Mouse (Mus musculus) midbrain, postnatal 0 days (tissue): ENCODE measurements around the gene Nploc4. TPM values are rescaled to one million over a fixed set of nuclear protein-coding genes. Genes with fewer than 3 reads are reported as not detected.

Experiments used
- ATAC-seq: fragments of 200-750 bp; cut with Nextera tagmentation; 2 replicates; pipeline ENCODE4 v1.8.0; 2017; ENCODE audit warnings: moderate number of reproducible peaks, mild to moderate bottlenecking, moderate TSS enrichment, moderate library complexity; ENCODE audit not compliant: low FRiP score
- DNase-seq: peaks from one replicate; pipeline ENCODE4 v3.0.0-alpha.2; 2015; ENCODE audit warnings: low spot score
- H3K27ac ChIP-seq: fragments of 300-500 bp; sonication (generic); 2 replicates; pipeline ENCODE4 v1.5.1; 2014; ENCODE audit warnings: low read depth, mild to moderate bottlenecking, low read length, mixed read lengths
- H3K27me3 ChIP-seq: fragments of 300-500 bp; sonication (generic); 2 replicates; pipeline ENCODE4 v1.6.1; 2014; ENCODE audit warnings: low read length, control low read depth, mixed read lengths; ENCODE audit not compliant: insufficient read depth
- H3K36me3 ChIP-seq: fragments of 300-500 bp; sonication (generic); 2 replicates; pipeline ENCODE4 v1.6.1; 2014; ENCODE audit warnings: low read length, control low read depth, mixed read lengths; ENCODE audit not compliant: insufficient read depth
- H3K4me1 ChIP-seq: fragments of 300-500 bp; sonication (generic); 2 replicates; pipeline ENCODE4 v1.6.1; 2014; ENCODE audit warnings: mild to moderate bottlenecking, control low read depth, antibody characterized with exemption, low read length, mixed read lengths; ENCODE audit not compliant: insufficient read depth
- H3K4me2 ChIP-seq: fragments of 300-500 bp; sonication (generic); 2 replicates; pipeline ENCODE4 v1.6.1; 2014; ENCODE audit warnings: low read depth, mild to moderate bottlenecking, low read length, mixed read lengths; ENCODE audit not compliant: poor library complexity, severe bottlenecking
- H3K4me3 ChIP-seq: fragments of 300-500 bp; sonication (generic); 2 replicates; pipeline ENCODE4 v1.5.1; 2014; ENCODE audit warnings: low read depth, mild to moderate bottlenecking, low read length, moderate library complexity
- H3K9ac ChIP-seq: fragments of 300-500 bp; sonication (generic); replicated peaks from 2 replicates; pipeline ENCODE4 v1.6.1; 2014; ENCODE audit warnings: mild to moderate bottlenecking, low read length, moderate library complexity, mixed read lengths; ENCODE audit not compliant: poor library complexity, severe bottlenecking
- H3K9me3 ChIP-seq: fragments of 300-500 bp; sonication (generic); 2 replicates; pipeline ENCODE4 v1.6.1; 2016; ENCODE audit warnings: low read length, control low read depth
- CTCF ChIP-seq: IDR thresholded peaks from 2 replicates; pipeline ENCODE4 v1.5.1; 2016; ENCODE audit warnings: antibody characterized with exemption, mild to moderate bottlenecking
- WGBS: fragments of 180-500 bp; shearing (Covaris S2); extraction: QIAGEN DNeasy Blood & Tissue Kit; methylation state at CpG from one replicate; pipeline ENCODE4 v1.1.7; 2014; 5-methylcytosine and 5-hydroxymethylcytosine counted together
- polyA plus RNA-seq: library from polyadenylated mRNA; unstranded; fragments of >200 nt; fragmentation: Nextera tagmentation; extraction: Ambion mirVana; gene quantifications from 2 replicates; pipeline ENCODE4 v1.2.1, GENCODE M21; 2015
- total RNA-seq: library from RNA; depleted of rRNA; stranded (reverse); fragments of >200 nt; gene quantifications from 2 replicates; pipeline ENCODE4 v1.2.3, GENCODE M21; 2014

Nploc4 gene
- total and polyA plus RNA-seq, 2 experiments from 2014 or later: 27.1 to 64.4 TPM

- Histone ChIP-seq H3K4me3 (peak overlapping the region; percentile 36), H3K4me2 (peak overlapping the region; percentile 86), H3K9me3 (no peaks in the 10 kb centered on the region), H3K27me3 (no peaks in the 10 kb centered on the region), H3K9ac (peak overlapping the region; percentile 42), H3K27ac (no peak overlapping the region), H3K36me3 (peaks cover 6% of the 10 kb centered on the region), H3K4me1 (peaks cover 3% of the 10 kb centered on the region; the same call in 1 of the 2 replicates)
- WGBS: 14% methylated on average over 1 of the region's 1 CpGs
- ATAC-seq (no peak), DNase-seq (no peak)
- TF ChIP-seq CTCF: peak; percentile 3; the same call in 1 of the 2 replicates
Observed at GRCm38 (mm10) chr11:120345067-120345681, 92.3 kb downstream of the Nploc4 start.

DNA sequence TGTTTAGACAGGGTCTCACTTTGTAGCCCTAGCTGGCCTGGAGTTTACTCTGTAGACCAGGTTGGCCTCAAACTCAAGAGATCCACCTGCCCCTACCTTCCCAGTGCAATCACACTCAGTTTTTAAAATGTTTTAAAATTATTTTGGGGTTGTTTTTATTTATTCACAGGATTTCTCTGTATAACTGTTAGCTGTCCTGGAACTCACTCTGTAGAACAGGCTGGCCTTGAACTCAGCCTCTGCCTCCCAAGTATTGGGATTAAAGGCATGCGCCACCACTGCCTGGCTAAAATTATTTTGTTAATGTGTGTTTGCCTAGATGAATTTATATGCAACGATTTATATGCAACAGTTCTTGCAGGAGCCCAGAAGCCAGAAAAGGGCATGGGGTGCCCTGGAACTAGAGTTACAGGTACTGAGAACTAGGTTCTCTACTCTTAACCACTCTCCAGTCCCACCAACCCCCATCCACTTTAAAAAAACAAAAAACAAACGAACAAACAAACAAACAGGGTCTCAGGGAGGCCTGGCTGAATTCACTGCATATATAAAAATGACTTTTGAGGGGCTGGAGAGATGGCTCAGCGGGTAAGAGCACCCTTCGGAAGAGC is 93.1 kb downstream of the Nploc4 start:
- ATAC-seq (no peak), DNase-seq (no peak)
- Histone ChIP-seq H3K4me1 (peaks cover 2% of the 10 kb centered on the region; the same call in 1 of the 2 replicates), H3K4me3 (peak overlapping the region; percentile 36), H3K27me3 (no peaks in the 10 kb centered on the region), H3K4me2 (peak overlapping the region; percentile 86), H3K27ac (no peak overlapping the region), H3K36me3 (peaks cover 6% of the 10 kb centered on the region), H3K9ac (no peak overlapping the region), H3K9me3 (no peaks in the 10 kb centered on the region)
- WGBS: 63% methylated on average over 5 of the region's 5 CpGs
- no peak for TF ChIP-seq CTCF

DNA sequence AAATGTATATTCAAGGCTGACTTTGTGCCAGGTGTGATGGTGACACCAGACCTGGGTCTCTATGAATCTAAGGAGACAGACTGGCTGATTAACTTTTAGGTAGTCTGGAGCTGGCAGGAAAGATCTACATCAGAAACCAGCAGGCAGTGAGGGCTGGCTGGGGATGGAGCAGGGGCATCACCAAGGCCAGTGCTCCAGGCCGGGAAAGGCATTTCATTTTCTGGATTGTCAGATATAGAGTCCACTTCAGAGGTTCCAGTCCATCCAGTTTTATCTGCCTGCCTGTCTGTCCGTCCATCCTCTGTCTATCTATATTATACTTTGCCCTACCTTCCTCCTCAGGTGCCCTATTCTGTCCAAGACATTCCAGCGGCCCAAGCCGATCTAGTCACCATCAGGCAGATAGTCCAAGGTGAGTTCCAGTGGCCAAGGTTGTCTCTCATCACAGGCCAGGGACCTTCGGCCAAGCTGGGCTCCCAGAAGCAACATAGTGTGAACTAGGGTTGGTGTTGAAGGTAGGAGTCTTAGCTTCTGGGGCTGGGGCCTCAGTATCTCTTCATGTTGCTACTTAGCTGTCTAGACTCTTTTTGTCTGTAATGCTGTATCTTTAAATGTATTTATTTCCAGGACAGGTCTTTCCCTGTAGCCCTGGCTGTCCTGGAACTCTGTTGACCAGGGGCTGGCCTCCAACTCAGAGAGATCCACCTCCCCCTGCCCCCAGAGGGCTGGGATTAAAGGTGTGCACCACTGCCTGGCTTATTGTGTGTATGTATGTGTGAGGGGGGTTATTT is 93.8 kb downstream of the Nploc4 start:
- Histone ChIP-seq H3K27me3 (no peaks in the 10 kb centered on the region), H3K27ac (peak overlapping the region; percentile 34; the same call in 1 of the 2 replicates), H3K4me1 (no peaks in the 10 kb centered on the region; the same call in 1 of the 2 replicates), H3K9me3 (no peaks in the 10 kb centered on the region), H3K4me3 (no peak overlapping the region), H3K36me3 (peaks cover 6% of the 10 kb centered on the region), H3K4me2 (peak overlapping the region; percentile 86), H3K9ac (no peak overlapping the region)
- ATAC-seq (no peak), DNase-seq (no peak)
- TF ChIP-seq CTCF: no peak
- WGBS: 79% methylated on average over 5 of the region's 5 CpGs

- TF ChIP-seq CTCF: no peak
- no peak overlapping the region for H3K9ac ChIP-seq
- no peak overlapping the region for H3K4me2 ChIP-seq
- no peaks in the 10 kb centered on the region; the same call in 1 of the 2 replicates for H3K4me1 ChIP-seq
- H3K36me3 ChIP-seq: peaks cover 6% of the 10 kb centered on the region
- H3K27me3 ChIP-seq: no peaks in the 10 kb centered on the region
- WGBS: 96% methylated on average over 5 of the region's 5 CpGs
- H3K27ac ChIP-seq: no peak overlapping the region
- ATAC-seq (no peak), DNase-seq (no peak)
- H3K4me3 ChIP-seq: no peak overlapping the region
- no peaks in the 10 kb centered on the region for H3K9me3 ChIP-seq
Observed at GRCm38 (mm10) chr11:120342656-120343160, 94.8 kb downstream of the Nploc4 start.

- H3K9ac ChIP-seq: no peak overlapping the region
- H3K4me3 ChIP-seq: no peak overlapping the region
- no peak for DNase-seq
- peaks cover 6% of the 10 kb centered on the region for H3K36me3 ChIP-seq
- no peaks in the 10 kb centered on the region for H3K9me3 ChIP-seq
- ATAC-seq: no peak
- H3K4me2 ChIP-seq: no peak overlapping the region
- no peak overlapping the region for H3K27ac ChIP-seq
- H3K4me1 ChIP-seq: no peaks in the 10 kb centered on the region; the same call in 1 of the 2 replicates
- 90% methylated on average over 4 of the region's 4 CpGs for WGBS
- no peaks in the 10 kb centered on the region for H3K27me3 ChIP-seq
- TF ChIP-seq CTCF: no peak
Observed at GRCm38 (mm10) chr11:120341661-120342060, 95.8 kb downstream of the Nploc4 start.
